Mouse (Mus musculus) retina, postnatal 7 days (tissue): ENCODE results near the gene Ttc37.

Experiments
- DNase-seq: peaks from one replicate; pipeline ENCODE4 v3.0.0-alpha.2; 2012; ENCODE audit warnings: low read depth, low spot score

Ttc37 gene

GRCm38 (mm10) chr13:76098493-76099303 lies at the start of gene Ttc37, which contains the start of gene Arsk:
Gene Ttc37 (plus strand): TSS chr13:76098734.
Gene Arsk (minus strand): TSS chr13:76098660.
- peak; percentile 93 for DNase-seq

GRCm38 (mm10) chr13:76055391-76056232 lies 42.9 kb upstream of the Ttc37 start:
- DNase-seq, result peak; percentile 17

GRCm38 (mm10) chr13:76056261-76056724 lies 42.2 kb upstream of the Ttc37 start:
- DNase-seq, result peak; percentile 48

- DNase-seq, result no peak
Observed at GRCm38 (mm10) chr13:76056896-76057266, 41.7 kb upstream of the Ttc37 start, which contains the start of gene Gpr150. Gene Gpr150 (minus strand): TSS chr13:76056996.

GRCm38 (mm10) chr13:76057267-76058069 lies 41.1 kb upstream of the Ttc37 start:
- DNase-seq, result no peak

GRCm38 (mm10) chr13:76059591-76059990 lies 38.9 kb upstream of the Ttc37 start:
- no peak for DNase-seq

- DNase-seq, result no peak
Observed at GRCm38 (mm10) chr13:76062126-76062525, 36.4 kb upstream of the Ttc37 start.

- no peak for DNase-seq
Observed at GRCm38 (mm10) chr13:76062569-76062968, 36.0 kb upstream of the Ttc37 start.

- DNase-seq, result no peak
Observed at GRCm38 (mm10) chr13:76063548-76063947, 35.0 kb upstream of the Ttc37 start.

GRCm38 (mm10) chr13:76064363-76064945 lies 34.1 kb upstream of the Ttc37 start:
- DNase-seq, result no peak

- DNase-seq, result no peak
Observed at GRCm38 (mm10) chr13:76074323-76074722, 24.2 kb upstream of the Ttc37 start.

GRCm38 (mm10) chr13:76098116-76098492 lies 430 bp upstream of the Ttc37 start:
- peak; percentile 16 for DNase-seq

GRCm38 (mm10) chr13:76101989-76102388 lies 3.5 kb downstream of the Ttc37 start:
- no peak for DNase-seq

- no peak for DNase-seq
Observed at GRCm38 (mm10) chr13:76109069-76109824, 10.7 kb downstream of the Ttc37 start.

- no peak for DNase-seq
Observed at GRCm38 (mm10) chr13:76128799-76129198, 30.3 kb downstream of the Ttc37 start.

GRCm38 (mm10) chr13:76132415-76132814 lies 33.9 kb downstream of the Ttc37 start:
- DNase-seq, result no peak

- DNase-seq, result no peak
Observed at GRCm38 (mm10) chr13:76138862-76139261, 40.3 kb downstream of the Ttc37 start.

- no peak for DNase-seq
Observed at GRCm38 (mm10) chr13:76141117-76141808, 42.7 kb downstream of the Ttc37 start.

GRCm38 (mm10) chr13:76150483-76150882 lies 51.9 kb downstream of the Ttc37 start:
- DNase-seq, result no peak

GRCm38 (mm10) chr13:76157099-76157498 lies 58.6 kb downstream of the Ttc37 start:
- DNase-seq, result no peak
